Mouse (Mus musculus) Patski (cell line): Measurements from ENCODE around the gene Dnah2. TPM values are rescaled to one million over a fixed set of nuclear protein-coding genes. Genes with fewer than 3 reads are reported as not detected.
"Not testable (repeated sequence)": the region's sequence is repeated elsewhere in the genome, so short reads cannot be mapped to it uniquely, and the experiment has no call there.

ENCODE experiments used
- ATAC-seq: fragments of 100-300 bp; one replicate; pipeline ENCODE4 v1.8.0; 2021
- CTCF ChIA-PET: fragments of 350-600 bp; sonication (Branson Sonifier 250); formaldehyde crosslinking; loops from one replicate; lab custom pipeline; 2022; ENCODE audit warnings: inconsistent platforms; lab: Charles Lee
- POLR2A ChIA-PET: fragments of 350-600 bp; sonication (Branson Sonifier 250); formaldehyde crosslinking; loops from one replicate; lab custom pipeline; 2022; ENCODE audit warnings: antibody characterized with exemption, inconsistent platforms; lab: Charles Lee
- DNase-seq: peaks from one replicate; pipeline ENCODE4 v3.0.0-alpha.2; 2011; ENCODE audit warnings: low read depth, low spot score
- H3K27me3 ChIP-seq: fragments of 371-371 bp; one replicate; pipeline ENCODE4 v1.5.1; 2021
- CTCF ChIP-seq: fragments of 100-300 bp; IDR thresholded peaks from one replicate; pipeline ENCODE4 v1.5.1; 2021
- in situ Hi-C: fragments of 300-500 bp; cut with MboI; formaldehyde crosslinking; loops from 3 replicates; pipeline ENCODE4 v1.11.1; 2018; ENCODE audit warnings: low pct_unique_long_range_greater_than_20kb, mixed read lengths
- polyA plus RNA-seq: library from polyadenylated mRNA; unstranded; gene quantifications from one replicate; pipeline ENCODE4 v1.2.3, GENCODE M21; 2021

Gene Dnah2
- polyA plus RNA-seq, 1 experiment from 2014 or later = 1.4 TPM

- TF ChIP-seq CTCF = peak; percentile 24
- DNase-seq, ATAC-seq, H3K27me3 ChIP-seq, in situ Hi-C loops: not testable (repeated sequence)
- CTCF ChIA-PET = interaction anchor here (1.1 to 2.2 kb wide), 3 partner anchors 10 to 16 kb away, joined by 3 to 10 read pairs (median 3); no protein-coding TSS in a partner anchor
- POLR2A ChIA-PET = interaction anchor here (1.5 kb wide), 1 partner anchor 11 kb away, joined by 3 read pairs; no protein-coding TSS in a partner anchor
Measured at GRCm38 (mm10) chr11:69530755-69531154, 18.2 kb downstream of the Dnah2 start.

GRCm38 (mm10) chr11:69530281-69530680, 18.6 kb downstream of the Dnah2 start:
- CTCF ChIA-PET = interaction anchor here (1.1 to 2.2 kb wide), 4 partner anchors 10 to 261 kb away, joined by 3 to 10 read pairs (median 4); no protein-coding TSS in a partner anchor

GRCm38 (mm10) chr11:69528031-69528390, 20.9 kb downstream of the Dnah2 start:
- TF ChIP-seq CTCF = no peak
- peaks cover 6% of the 10 kb centered on the region for H3K27me3 ChIP-seq
- CTCF ChIA-PET = interaction anchor here (0.9 kb wide), 1 partner anchor 19 kb away, joined by 3 read pairs; no protein-coding TSS in a partner anchor
- POLR2A ChIA-PET = no interaction called here
- ATAC-seq = no peak
- in situ Hi-C loops = no loop called here
- DNase-seq = no peak

More at GRCm38 (mm10) chr11:69530281-69530680, 18.6 kb downstream of the Dnah2 start:
- in situ Hi-C loops, POLR2A ChIA-PET, ATAC-seq, DNase-seq, H3K27me3 ChIP-seq: not testable (repeated sequence)

- DNase-seq = no peak
- in situ Hi-C loops = no loop called here
- no peak for TF ChIP-seq CTCF
- POLR2A ChIA-PET = no interaction called here
- H3K27me3 ChIP-seq = peaks cover 6% of the 10 kb centered on the region
- CTCF ChIA-PET = interaction anchor here (0.9 kb wide), 1 partner anchor 20 kb away, joined by 3 read pairs; no protein-coding TSS in a partner anchor
- ATAC-seq = no peak
Measured at GRCm38 (mm10) chr11:69527098-69528030, 21.5 kb downstream of the Dnah2 start.

GRCm38 (mm10) chr11:69526631-69527030, 22.3 kb downstream of the Dnah2 start:
- CTCF ChIA-PET = no interaction called here
- TF ChIP-seq CTCF = no peak
- ATAC-seq (no peak), DNase-seq (no peak)
- in situ Hi-C loops = no loop called here
- H3K27me3 ChIP-seq = peaks cover 11% of the 10 kb centered on the region
- POLR2A ChIA-PET = no interaction called here

GRCm38 (mm10) chr11:69525661-69526060, 23.2 kb downstream of the Dnah2 start:
- POLR2A ChIA-PET = no interaction called here
- H3K27me3 ChIP-seq = peaks cover 11% of the 10 kb centered on the region
- DNase-seq = no peak
- ATAC-seq = no peak
- in situ Hi-C loops = no loop called here
- CTCF ChIA-PET = no interaction called here
- TF ChIP-seq CTCF = no peak

- no peak for TF ChIP-seq CTCF
- ATAC-seq (no peak), DNase-seq (no peak)
- CTCF ChIA-PET = interaction anchor here (0.6 kb wide), 1 partner anchor 142 kb away, joined by 3 read pairs; no protein-coding TSS in a partner anchor
- POLR2A ChIA-PET = no interaction called here
- in situ Hi-C loops = no loop called here
- H3K27me3 ChIP-seq = peaks cover 6% of the 10 kb centered on the region
Measured at GRCm38 (mm10) chr11:69523651-69524050, 25.3 kb downstream of the Dnah2 start.

- in situ Hi-C loops = no loop called here
- POLR2A ChIA-PET = interaction anchor here (0.6 kb wide), 1 partner anchor 240 kb away, joined by 5 read pairs; no protein-coding TSS in a partner anchor
- H3K27me3 ChIP-seq = peaks cover 20% of the 10 kb centered on the region
- no peak for DNase-seq
- CTCF ChIA-PET = interaction anchor here (0.8 kb wide), 1 partner anchor 102 kb away, joined by 3 read pairs; no protein-coding TSS in a partner anchor
- TF ChIP-seq CTCF = no peak
- ATAC-seq = no peak
Measured at GRCm38 (mm10) chr11:69521526-69522149, 27.3 kb downstream of the Dnah2 start.

GRCm38 (mm10) chr11:69519976-69520375, 28.9 kb downstream of the Dnah2 start:
- POLR2A ChIA-PET = no interaction called here

GRCm38 (mm10) chr11:69516661-69517060, 32.2 kb downstream of the Dnah2 start:
- DNase-seq = no peak
- ChIA-PET POLR2A (no interaction called here), CTCF (no interaction called here)
- ATAC-seq = no peak
- no peak for TF ChIP-seq CTCF
- peaks cover 19% of the 10 kb centered on the region for H3K27me3 ChIP-seq
- in situ Hi-C loops = no loop called here

More at GRCm38 (mm10) chr11:69519976-69520375, 28.9 kb downstream of the Dnah2 start:
- peaks cover 24% of the 10 kb centered on the region for H3K27me3 ChIP-seq
- DNase-seq = no peak
- CTCF ChIA-PET = no interaction called here
- in situ Hi-C loops = no loop called here
- TF ChIP-seq CTCF = no peak
- ATAC-seq = no peak
